Mouse (Mus musculus) MEL (cell line): ENCODE data around the gene Cblb. TPM values are rescaled to one million over a fixed set of nuclear protein-coding genes. Genes with fewer than 3 reads are reported as not detected.

ENCODE experiments used
- DNase-seq: peaks from one replicate; pipeline ENCODE4 v3.0.0; 2011; ENCODE audit warnings: low read depth, low spot score
- H3K27ac ChIP-seq: 2 replicates; pipeline ENCODE4 v1.5.1; 2012; ENCODE audit warnings: low read depth, mild to moderate bottlenecking, control low read depth, low read length, moderate library complexity; ENCODE audit not compliant: control insufficient read depth
- H3K27me3 ChIP-seq, 2 experiments: fragments of 150-350 bp in 1 of 2; sonication (generic) in 1 of 2; 2 replicates each; pipeline ENCODE4 v1.6.1; 2012; ENCODE audit warnings: low read length in 2 of 2, mild to moderate bottlenecking in 2 of 2, improper control_type of control experiment in 1 of 2, moderate library complexity in 1 of 2; ENCODE audit not compliant: insufficient read depth in 2 of 2, control insufficient read depth in 1 of 2
- H3K36me3 ChIP-seq, 2 experiments: 2 replicates each; pipeline ENCODE4 v1.6.1; 2012 to 2014; ENCODE audit warnings: low read length in 2 of 2, improper control_type of control experiment in 1 of 2, inconsistent platforms in 1 of 2, mild to moderate bottlenecking in 1 of 2; ENCODE audit not compliant: insufficient read depth in 2 of 2, control insufficient read depth in 1 of 2
- H3K4me1 ChIP-seq, 2 experiments: fragments of 150-350 bp in 1 of 2; sonication (generic) in 1 of 2; 2 replicates each; pipeline ENCODE4 v1.6.1; 2012; ENCODE audit warnings: low read length in 2 of 2, improper control_type of control experiment in 1 of 2, mild to moderate bottlenecking in 1 of 2; ENCODE audit not compliant: insufficient read depth in 2 of 2, control insufficient read depth in 1 of 2
- H3K4me3 ChIP-seq, 2 experiments: fragments of 150-350 bp in 1 of 2; sonication (generic) in 1 of 2; 2 replicates each; pipeline ENCODE4 v1.5.1; 2012; ENCODE audit warnings: low read depth in 2 of 2, low read length in 2 of 2, mild to moderate bottlenecking in 2 of 2, moderate library complexity in 2 of 2, control low read depth in 1 of 2, improper control_type of control experiment in 1 of 2; ENCODE audit not compliant: control insufficient read depth in 1 of 2, insufficient read depth in 1 of 2
- H3K79me2 ChIP-seq: 2 replicates; pipeline ENCODE4 v1.6.1; 2012; ENCODE audit warnings: mild to moderate bottlenecking, low read length, moderate library complexity; ENCODE audit not compliant: control insufficient read depth, poor library complexity, insufficient read depth
- H3K9ac ChIP-seq: 2 replicates; pipeline ENCODE4 v1.6.1; 2012; ENCODE audit warnings: low read depth, mild to moderate bottlenecking, control low read depth, low read length, moderate library complexity; ENCODE audit not compliant: control insufficient read depth, poor library complexity, severe bottlenecking
- H3K9me3 ChIP-seq: fragments of 150-350 bp; sonication (generic); replicated peaks from 2 replicates; pipeline ENCODE4 v1.6.1; 2012; ENCODE audit warnings: mild to moderate bottlenecking, low read length, improper control_type of control experiment, moderate library complexity; ENCODE audit not compliant: insufficient read depth
- CHD2 ChIP-seq: IDR thresholded peaks from 2 replicates; pipeline ENCODE4 v1.6.1; 2011; ENCODE audit warnings: low read length, improper control_type of control experiment
- CTCF ChIP-seq, 3 experiments: IDR thresholded peaks in 2 of 3; conservative IDR thresholded peaks in 1 of 3; 2 replicates each; pipeline ENCODE4 v1.5.1; 2011 to 2012; ENCODE audit warnings: low read length in 3 of 3, low read depth in 2 of 3, mild to moderate bottlenecking in 2 of 3, improper control_type of control experiment in 1 of 3, inconsistent platforms in 1 of 3, mixed read lengths in 1 of 3, moderate library complexity in 1 of 3; ENCODE audit not compliant: control insufficient read depth in 1 of 3, insufficient read depth in 1 of 3, poor library complexity in 1 of 3, severe bottlenecking in 1 of 3
- GABPA ChIP-seq: IDR thresholded peaks from 2 replicates; pipeline ENCODE4 v1.6.1; 2012; ENCODE audit warnings: low read depth, mild to moderate bottlenecking, inconsistent platforms, low read length, improper control_type of control experiment, moderate library complexity
- HCFC1 ChIP-seq: IDR thresholded peaks from 2 replicates; pipeline ENCODE4 v1.6.1; 2012; ENCODE audit warnings: low read depth, mild to moderate bottlenecking, inconsistent platforms, low read length, improper control_type of control experiment, moderate library complexity
- KAT2A ChIP-seq: conservative IDR thresholded peaks from 2 replicates; pipeline ENCODE4 v1.6.1; 2012; ENCODE audit warnings: low read depth, low read length, improper control_type of control experiment, inconsistent platforms
- MAFK ChIP-seq: IDR thresholded peaks from 2 replicates; pipeline ENCODE4 v1.6.1; 2011; ENCODE audit warnings: low read depth, mild to moderate bottlenecking, low read length, improper control_type of control experiment, borderline replicate concordance
- MYB ChIP-seq: IDR thresholded peaks from 2 replicates; pipeline ENCODE4 v1.6.1; 2011; ENCODE audit warnings: mild to moderate bottlenecking, low read depth, low read length, improper control_type of control experiment
- RAD21 ChIP-seq: IDR thresholded peaks from 2 replicates; pipeline ENCODE4 v1.6.1; 2011; ENCODE audit warnings: mild to moderate bottlenecking, low read depth, low read length, improper control_type of control experiment
- RCOR1 ChIP-seq: IDR thresholded peaks from 2 replicates; pipeline ENCODE4 v1.6.1; 2012; ENCODE audit warnings: low read depth, mild to moderate bottlenecking, inconsistent platforms, low read length, improper control_type of control experiment
- SMC3 ChIP-seq: IDR thresholded peaks from 2 replicates; pipeline ENCODE4 v1.6.1; 2011; ENCODE audit warnings: low read depth, low read length, improper control_type of control experiment
- USF1 ChIP-seq: IDR thresholded peaks from 2 replicates; pipeline ENCODE4 v1.6.1; 2014; ENCODE audit warnings: low read depth, mild to moderate bottlenecking, inconsistent platforms, low read length, improper control_type of control experiment, moderate library complexity
- polyA plus RNA-seq, 2 experiments: library from polyadenylated mRNA; stranded (reverse) in 1 of 2; unstranded in 1 of 2; fragments of >175 nt in 1 of 2; fragments of >200 nt in 1 of 2; gene quantifications; 2 replicates each; pipeline versions ENCODE4 v1.2.1 to v1.2.4; 2012; ENCODE audit warnings: low replicate concordance in 2 of 2, low read depth in 1 of 2; ENCODE audit not compliant: insufficient read length in 2 of 2, insufficient read depth in 1 of 2, missing spikeins in 1 of 2
- total RNA-seq: library from RNA; depleted of rRNA; stranded (reverse); fragments of 300-350 nt; gene quantifications from 2 replicates; pipeline ENCODE4 v1.2.3, GENCODE M21; 2012

Gene Cblb
- total and polyA plus RNA-seq, 3 experiments, result 1.5 to 5.7 TPM; not detected in 1

DNA sequence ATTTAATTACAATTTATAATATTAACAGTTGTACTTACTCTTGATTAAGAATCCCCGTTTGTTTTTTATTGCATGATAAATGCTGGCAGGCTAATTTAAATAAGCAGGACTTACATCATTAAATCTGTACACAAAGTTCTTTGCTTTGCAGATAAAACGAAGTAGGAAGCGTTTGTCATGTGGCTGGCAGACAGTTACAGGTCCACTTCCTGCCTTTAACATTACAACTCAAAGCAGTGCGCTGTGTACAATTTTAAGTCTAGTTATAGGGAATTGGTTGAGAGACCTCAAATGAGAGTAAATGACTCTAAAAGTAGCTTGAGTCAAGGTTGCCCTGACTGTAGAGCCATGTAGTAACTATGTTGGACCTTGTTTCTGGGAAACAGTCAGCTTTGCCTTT, 25.1 kb downstream of the Cblb start:
- peaks cover 0 to 15% of the 10 kb centered on the region in 2 experiments; a peak in 2 of 4 replicates for H3K36me3 ChIP-seq
- H3K27ac ChIP-seq, result no peak overlapping the region
- peaks cover 10 to 11% of the 10 kb centered on the region in 2 experiments for H3K4me1 ChIP-seq
- TF ChIP-seq KAT2A (no peak), RCOR1 (peak; percentile 48; the same call in 1 of the 2 replicates), MAFK (no peak), USF1 (0 out of 2 replicates have a peak, but pooled peaks have one; percentile 20)
- no peak overlapping the region for H3K9ac ChIP-seq
- no peak overlapping the region for H3K4me3 ChIP-seq
- no peaks in the 10 kb centered on the region; the same call in 1 of the 2 replicates for H3K79me2 ChIP-seq
- no peaks in the 10 kb centered on the region for H3K27me3 ChIP-seq
- H3K9me3 ChIP-seq, result no peaks in the 10 kb centered on the region
- no peak for DNase-seq

DNA sequence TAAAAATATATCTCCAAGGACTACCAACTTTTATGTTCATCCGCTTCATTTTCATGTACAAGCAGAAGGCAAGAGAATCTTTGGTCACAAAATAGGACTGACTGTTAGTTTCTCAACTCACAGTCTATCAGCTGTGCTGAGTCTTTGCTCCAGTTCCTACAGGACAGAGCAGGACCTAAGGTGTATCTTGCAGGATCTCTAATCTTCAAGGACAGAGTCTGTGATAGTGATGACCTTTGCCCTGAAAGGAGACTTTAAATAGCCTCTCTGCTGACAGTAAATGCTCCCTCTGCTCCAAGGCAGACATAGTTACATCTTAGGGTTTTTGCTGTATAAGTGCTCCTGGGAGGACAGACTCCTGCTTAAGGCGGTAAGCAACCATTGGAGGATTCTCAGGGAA, 26.3 kb downstream of the Cblb start:
- no peak overlapping the region for H3K27ac ChIP-seq
- H3K9ac ChIP-seq, result no peak overlapping the region
- H3K79me2 ChIP-seq, result peaks cover 2% of the 10 kb centered on the region
- peaks cover 13 to 21% of the 10 kb centered on the region in 2 experiments for H3K4me1 ChIP-seq
- no peak for TF ChIP-seq GABPA
- TF ChIP-seq HCFC1, result no peak
- no peak for DNase-seq
- H3K4me3 ChIP-seq, result no peak overlapping the region
- H3K9me3 ChIP-seq, result no peaks in the 10 kb centered on the region
- no peaks in the 10 kb centered on the region for H3K27me3 ChIP-seq
- peaks cover 0 to 25% of the 10 kb centered on the region in 2 experiments; a peak in 2 of 4 replicates for H3K36me3 ChIP-seq

DNA sequence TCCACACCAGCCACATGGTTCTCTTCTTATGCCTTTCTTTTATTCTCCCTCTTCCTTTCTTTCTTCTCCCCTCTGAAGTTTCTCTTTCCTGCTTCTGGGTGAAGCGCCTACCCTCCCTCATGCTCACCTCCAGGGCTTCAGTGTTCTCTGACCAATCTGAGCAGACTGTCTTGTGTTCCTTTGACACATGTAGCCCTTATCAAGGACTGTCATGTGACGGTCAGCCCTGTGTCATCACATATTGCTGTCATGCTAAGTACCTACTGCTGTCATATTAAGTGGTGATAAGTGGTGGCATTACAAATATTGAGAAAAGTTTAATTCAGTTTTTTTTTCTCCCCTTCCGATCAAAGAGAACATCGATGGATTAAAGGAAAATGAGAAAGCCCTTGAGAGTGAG, 28.5 kb downstream of the Cblb start:
- Histone ChIP-seq H3K79me2 (peaks cover 2% of the 10 kb centered on the region), H3K9ac (no peak overlapping the region), H3K27ac (no peak overlapping the region; the same call in 1 of the 2 replicates), H3K4me3 (peak overlapping the region in 1 of 2 experiments; percentile 89; a peak in 1 of 4 replicates), H3K36me3 (peaks cover 0 to 25% of the 10 kb centered on the region in 2 experiments; a peak in 2 of 4 replicates), H3K9me3 (no peaks in the 10 kb centered on the region), H3K27me3 (no peaks in the 10 kb centered on the region), H3K4me1 (peaks cover 13 to 21% of the 10 kb centered on the region in 2 experiments)
- no peak for TF ChIP-seq MYB
- TF ChIP-seq SMC3, result no peak
- peak; percentile 66 for TF ChIP-seq USF1
- no peak for TF ChIP-seq CHD2
- no peak for TF ChIP-seq KAT2A
- no peak for TF ChIP-seq RAD21
- no peak for TF ChIP-seq CTCF (IDR thresholded peaks at IDR 0.05 in 2 of 3, conservative IDR thresholded peaks at IDR 0.05 in 1 of 3; ENCODE audit: control insufficient read depth in 1 of 3, insufficient read depth in 1 of 3, low read depth in 2 of 3, low read length in 3 of 3, poor library complexity in 1 of 3, severe bottlenecking in 1 of 3)
- peak; percentile 23 for DNase-seq
